Mouse (Mus musculus) G1E (cell line): ENCODE measurements around the gene Rbm28.

Experiments used
- CTCF ChIP-seq: IDR thresholded peaks from 2 replicates; pipeline ENCODE4 v1.5.1; 2012; ENCODE audit warnings: low read depth, low read length, inconsistent platforms, mixed read lengths
- GATA1 ChIP-seq: IDR thresholded peaks from 2 replicates; pipeline ENCODE4 v1.6.1; 2012; ENCODE audit warnings: borderline replicate concordance, low read length, inconsistent platforms, mixed read lengths
- POLR2AphosphoS5 ChIP-seq: IDR thresholded peaks from 2 replicates; pipeline ENCODE4 v1.6.1; 2012; ENCODE audit warnings: low read depth, low read length, inconsistent platforms; ENCODE audit not compliant: insufficient replicate concordance
- TAL1 ChIP-seq: conservative IDR thresholded peaks from 2 replicates; pipeline ENCODE4 v1.6.1; 2012; ENCODE audit warnings: low read depth, low read length, inconsistent platforms, mixed read lengths

DNA sequence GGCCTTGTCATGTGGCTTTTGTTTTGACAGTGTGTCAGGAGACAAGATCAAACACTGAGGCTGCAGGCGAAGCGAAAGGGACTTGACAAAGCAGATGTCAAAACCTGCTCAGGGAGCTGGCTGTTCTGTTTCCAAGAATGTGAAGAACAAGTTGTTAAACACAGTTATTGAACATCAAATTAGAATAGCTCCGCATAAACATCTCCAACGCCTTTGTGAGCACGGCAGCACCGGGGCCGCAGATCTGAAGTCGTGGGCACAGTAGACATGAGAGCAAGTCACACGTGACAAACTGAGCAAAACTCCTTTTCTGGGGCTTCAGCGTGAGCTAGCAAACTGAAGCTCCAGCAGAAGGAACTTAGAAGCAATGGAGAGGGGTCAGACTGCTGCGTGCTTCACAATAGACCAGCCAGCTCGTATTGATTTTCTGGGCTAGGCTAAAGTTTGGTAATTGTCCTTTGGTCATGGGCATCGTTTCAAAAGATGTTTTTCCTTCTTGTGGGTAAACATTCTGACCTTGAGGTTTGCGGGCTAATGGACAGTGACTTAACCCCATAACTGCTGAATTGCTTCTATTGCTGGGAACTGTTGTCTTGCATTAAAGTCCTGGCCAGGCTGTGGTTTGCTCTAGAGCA lies 65.2 kb downstream of the Rbm28 start:
- TF ChIP-seq CTCF (no peak), POLR2AphosphoS5 (no peak), TAL1 (no peak), GATA1 (no peak)
